Mouse (Mus musculus) T-helper 17 cell (primary cell): ENCODE measurements around the gene Trpt1.

ENCODE experiments used
- in situ Hi-C, 2 experiments: fragments of 300-600 bp; cut with MboI, MseI; formaldehyde crosslinking; loops; 1 replicate in 1 of 2; 2 replicates in 1 of 2; pipeline ENCODE4 v1.15.1; 2025; ENCODE audit warnings: high pct_unique_total_duplicates in 2 of 2

Gene Trpt1

GRCm38 (mm10) chr19:7020224-7020641 lies 24.3 kb downstream of the Trpt1 start:
- in situ Hi-C loops: loop anchor here in 1 of 2 experiments (25.0 kb wide), 1 partner anchor 1892 kb away; the partner anchor contains the start of gene B3gat3

GRCm38 (mm10) chr19:7029531-7029930 lies 33.6 kb downstream of the Trpt1 start:
- in situ Hi-C loops: no loop called here

- in situ Hi-C loops: no loop called here
Observed at GRCm38 (mm10) chr19:7034006-7034405, 38.1 kb downstream of the Trpt1 start.

GRCm38 (mm10) chr19:7039088-7039720 lies 43.3 kb downstream of the Trpt1 start:
- in situ Hi-C loops: no loop called here

- in situ Hi-C loops: no loop called here
Observed at GRCm38 (mm10) chr19:7039841-7040636, 44.1 kb downstream of the Trpt1 start, which contains the start of gene Stip1. Gene Stip1, minus strand, starts transcription at chr19:7039967.

- in situ Hi-C loops: no loop called here
Observed at GRCm38 (mm10) chr19:7040637-7041130, 44.8 kb downstream of the Trpt1 start.

GRCm38 (mm10) chr19:7041171-7041570 lies 45.2 kb downstream of the Trpt1 start:
- in situ Hi-C loops: no loop called here

DNA sequence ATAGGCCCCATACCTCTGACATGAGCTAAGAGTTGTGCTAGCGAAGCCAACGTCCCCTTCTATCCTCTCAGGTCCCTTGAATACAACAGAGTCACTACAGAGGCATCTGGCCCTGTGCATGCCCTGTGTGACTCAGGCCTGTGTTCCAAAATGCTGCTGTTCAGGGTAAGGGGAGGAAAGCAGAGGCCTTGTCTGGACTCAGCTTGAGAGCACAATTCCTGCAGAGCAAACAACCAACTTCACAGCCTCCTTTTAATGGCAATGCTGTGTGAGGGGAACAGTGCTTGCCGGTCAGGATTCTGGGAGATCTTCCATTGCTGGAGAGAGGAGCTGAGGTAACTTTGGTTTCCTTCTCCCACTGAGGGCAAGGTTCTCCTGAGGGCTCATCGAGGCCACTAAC lies 48.3 kb downstream of the Trpt1 start:
- in situ Hi-C loops: no loop called here

DNA sequence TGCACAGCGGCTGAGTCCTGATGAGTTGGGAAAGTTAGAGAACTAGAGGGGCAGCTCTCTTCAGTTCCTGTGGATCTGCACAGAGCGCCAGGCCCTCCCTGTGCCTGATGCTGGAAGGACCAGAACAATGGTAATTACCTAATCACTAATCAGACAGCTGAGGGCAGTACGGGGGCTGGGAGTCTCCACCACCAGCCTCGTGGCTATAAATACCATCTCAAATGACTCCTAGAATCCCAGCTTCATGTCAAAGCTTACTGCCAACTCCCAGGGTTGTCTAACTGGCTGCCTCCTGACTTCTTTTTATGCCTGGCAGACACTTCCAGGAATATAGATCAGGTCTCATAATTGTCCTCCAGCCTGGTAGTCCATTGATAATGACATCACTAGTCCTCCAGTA lies 48.8 kb downstream of the Trpt1 start:
- in situ Hi-C loops: no loop called here
